Mouse (Mus musculus): ENCODE results near the gene Mgll.

The Mgll gene

DNA sequence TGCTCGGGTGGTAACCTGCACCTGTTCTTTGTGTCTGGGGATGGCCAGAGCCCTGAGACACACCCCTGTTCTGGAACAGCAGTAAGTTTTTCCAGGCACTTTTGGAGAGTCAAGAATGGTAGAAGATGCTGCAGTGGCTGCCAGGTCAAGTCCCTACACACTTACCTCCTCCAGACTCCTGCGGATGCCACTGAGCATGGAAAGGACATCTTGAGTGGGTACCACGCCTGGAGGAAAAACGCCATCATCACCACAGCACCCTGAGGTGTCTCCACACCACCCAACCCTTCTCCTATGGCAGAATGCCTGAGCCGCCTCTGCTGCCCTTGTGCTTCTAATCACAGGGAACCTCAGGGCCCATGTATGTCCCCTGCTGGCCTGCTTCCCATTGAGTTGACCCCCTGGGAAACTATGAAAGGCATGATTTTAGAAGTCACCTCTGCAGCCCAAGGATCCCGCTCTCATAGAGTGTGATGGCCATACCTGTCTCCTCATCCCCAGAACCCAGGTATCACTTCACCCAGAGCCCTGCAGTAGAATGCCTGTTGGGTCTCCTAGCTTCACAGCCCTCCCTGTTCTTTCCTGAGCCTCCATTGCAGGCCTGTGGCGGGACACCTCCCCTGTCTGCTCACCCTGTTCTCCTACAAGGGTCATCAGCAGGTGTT lies 120.8 kb downstream of the Mgll start:
- no peak for DNase-seq (ENCODE audit: low read depth)

DNA sequence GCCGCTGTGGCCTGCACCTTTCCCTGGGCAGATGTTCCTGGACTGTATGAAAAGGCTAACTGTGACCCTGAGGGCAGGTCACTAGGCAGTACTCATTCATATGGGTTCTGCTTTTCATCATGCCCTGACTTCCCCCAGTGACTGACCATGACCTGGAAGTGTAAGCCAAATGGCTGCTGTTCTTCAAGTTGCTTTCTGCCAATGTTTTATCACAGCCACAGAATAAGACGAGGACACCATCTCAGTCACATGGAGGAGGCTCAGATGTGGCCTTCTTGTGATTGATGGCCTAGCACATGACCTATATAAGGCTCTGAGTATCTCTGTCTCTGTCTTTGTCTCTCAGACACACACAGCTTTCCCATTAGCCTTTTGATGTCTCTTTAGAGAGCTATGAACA lies 123.4 kb downstream of the Mgll start:
- no peak for DNase-seq (ENCODE audit: low read depth)

DNA sequence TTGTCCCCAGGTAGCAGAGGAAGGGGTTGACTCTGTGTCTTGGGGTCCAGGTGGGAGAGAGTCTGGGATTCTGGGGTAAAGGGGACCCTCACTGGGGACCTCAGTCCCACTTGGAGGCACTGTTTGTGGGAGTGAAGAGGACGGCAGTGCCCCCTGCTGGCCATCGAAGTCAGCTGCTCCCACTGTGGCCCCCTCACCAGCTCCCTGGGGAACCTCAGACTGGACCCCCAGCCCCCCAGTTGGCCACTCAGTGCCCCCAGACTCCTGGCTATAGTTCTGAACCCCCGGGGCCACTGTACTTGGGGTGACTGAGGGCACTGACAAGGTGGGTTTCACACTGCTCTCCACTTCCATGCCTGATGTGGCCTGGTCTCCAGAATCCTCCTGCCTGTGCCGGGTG lies 125.1 kb downstream of the Mgll start:
- DNase-seq (ENCODE audit: low read depth) = peak; percentile 40

DNA sequence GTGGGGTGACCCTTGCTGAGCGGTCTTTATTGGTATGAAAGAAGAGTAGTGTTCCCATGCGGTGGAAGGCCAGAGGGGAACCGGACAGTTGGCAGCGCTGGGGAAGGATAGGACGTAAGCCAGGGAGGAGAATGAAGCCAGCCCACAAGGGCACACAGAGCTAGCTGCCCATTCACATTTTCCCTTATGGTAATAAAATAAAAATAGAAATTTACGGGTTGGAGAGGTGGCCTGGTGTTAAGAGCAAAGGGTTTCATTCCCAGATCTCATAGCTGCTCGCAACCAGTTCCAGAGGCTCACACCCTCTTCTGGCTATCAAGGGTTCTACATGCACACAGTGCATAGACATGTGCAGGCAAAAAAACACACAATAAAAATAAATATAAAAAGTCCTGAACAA lies 125.8 kb downstream of the Mgll start:
- DNase-seq (ENCODE audit: low read depth) = no peak

DNA sequence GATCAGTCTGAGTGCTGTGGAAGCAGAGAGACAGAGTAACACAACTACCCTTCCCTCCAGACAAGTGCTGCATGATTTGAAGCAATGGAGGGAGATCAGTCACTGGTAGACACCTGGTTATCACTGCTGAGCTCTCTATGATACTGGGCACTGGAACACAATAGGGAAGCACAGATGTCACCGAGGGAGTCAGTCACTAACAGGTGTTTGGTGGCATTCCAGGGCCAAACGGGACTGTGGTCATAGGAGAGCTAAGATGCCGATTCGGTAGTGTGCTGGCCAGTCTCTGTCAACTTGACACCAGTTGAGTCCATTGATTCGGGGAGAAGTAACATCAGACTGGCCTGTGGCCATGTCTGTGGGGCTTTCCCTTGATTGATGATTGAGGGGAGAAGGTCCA lies 130.3 kb downstream of the Mgll start:
- no peak for DNase-seq (ENCODE audit: low read depth)

DNA sequence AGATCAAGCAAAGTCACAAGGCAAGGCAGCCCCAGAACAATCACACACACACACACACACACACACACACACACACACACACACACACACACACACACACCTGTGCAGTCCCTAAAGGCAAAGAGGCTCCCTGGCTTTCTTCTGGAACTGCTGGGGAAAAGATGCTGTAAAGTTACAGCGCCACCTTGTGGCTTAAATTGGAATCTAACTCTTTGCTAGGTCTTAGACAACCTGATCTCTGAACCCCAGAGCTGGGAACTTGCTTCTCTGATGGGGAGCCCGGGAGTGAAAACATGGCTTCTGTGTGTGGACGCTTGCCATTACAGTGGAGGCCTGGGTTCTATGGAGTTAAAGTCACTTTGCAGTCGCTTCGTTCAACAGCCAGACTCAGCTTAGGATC lies 131.4 kb downstream of the Mgll start:
- DNase-seq (ENCODE audit: low read depth) = peak; percentile 81

DNA sequence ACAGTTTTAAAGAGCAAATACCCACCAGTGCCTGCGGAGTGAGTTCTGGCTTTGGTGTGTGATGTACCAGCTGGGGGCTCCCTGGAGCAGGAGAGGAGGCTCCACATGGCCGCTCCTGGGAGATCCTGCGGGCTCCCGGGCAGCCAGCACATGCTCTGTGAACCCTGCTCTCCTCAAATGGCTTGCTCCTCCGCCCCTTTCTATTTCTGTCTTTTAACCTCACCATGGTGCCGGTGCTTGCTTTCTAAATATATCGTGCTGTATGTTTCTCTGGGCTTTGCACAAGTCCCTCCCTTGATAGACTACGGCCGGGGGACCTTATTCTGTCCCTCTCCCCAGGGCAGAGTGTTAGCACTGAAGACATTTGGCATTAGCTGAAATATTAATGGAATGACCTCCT lies 133.0 kb downstream of the Mgll start:
- DNase-seq (ENCODE audit: low read depth) = no peak

DNA sequence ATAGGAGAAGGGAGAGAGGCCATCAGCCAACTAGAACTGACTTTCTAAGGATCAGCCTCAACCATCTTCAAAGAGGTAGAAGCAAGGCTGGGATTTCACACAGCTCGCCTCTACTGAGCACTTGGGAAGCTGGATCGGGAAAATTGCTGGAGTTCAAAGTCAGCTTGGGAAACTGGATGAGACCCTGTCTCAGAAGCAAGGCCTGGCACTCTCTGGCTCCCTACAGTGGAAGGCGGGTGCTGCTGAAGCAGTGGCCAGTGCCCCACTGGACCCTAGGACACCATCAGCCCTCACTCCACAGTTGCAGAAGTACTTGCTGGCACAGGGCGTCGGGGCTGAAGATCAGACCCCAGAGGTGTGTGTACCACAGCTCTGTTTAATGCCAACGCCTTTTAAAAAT lies 133.6 kb downstream of the Mgll start:
- DNase-seq (ENCODE audit: low read depth) = no peak

DNA sequence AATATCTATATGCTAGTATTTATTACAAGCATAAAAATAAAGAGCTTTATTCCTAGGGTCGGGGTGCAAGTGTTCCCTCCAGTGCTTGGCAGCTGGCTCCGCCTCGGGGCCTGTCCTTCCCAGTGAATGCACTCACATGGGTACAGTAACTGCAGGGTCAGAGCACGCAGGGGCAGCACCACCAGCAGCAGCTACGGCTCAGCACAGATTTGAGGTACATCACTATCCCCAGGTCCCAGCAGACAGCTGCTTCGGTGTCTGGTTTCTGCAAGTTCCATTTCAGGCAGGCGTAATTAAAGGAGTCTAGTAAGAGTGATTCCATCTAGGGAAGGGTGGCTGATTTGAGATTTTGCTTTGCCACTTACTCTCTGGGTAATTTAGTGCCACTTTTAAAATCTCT lies 134.1 kb downstream of the Mgll start:
- DNase-seq (ENCODE audit: low read depth) = no peak

DNA sequence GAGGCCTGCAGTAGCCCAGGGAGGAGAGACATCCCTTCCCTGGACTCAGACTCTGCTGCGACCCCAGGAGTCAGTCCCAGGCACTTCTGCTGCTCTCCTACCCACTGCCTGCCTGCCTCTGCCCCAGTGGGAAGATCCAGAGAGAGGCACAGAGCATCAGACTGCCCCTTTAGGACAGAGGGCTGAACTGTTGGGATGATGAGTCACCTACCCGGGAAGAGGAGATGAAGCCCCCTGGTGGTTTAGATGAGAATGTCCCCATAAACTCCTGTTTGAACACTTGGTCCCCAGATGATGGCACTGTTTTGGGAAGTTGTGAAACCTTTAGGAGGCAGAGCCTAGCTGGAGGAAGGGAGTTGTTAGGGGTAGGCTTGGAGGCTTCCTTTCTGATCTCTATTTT lies 136.7 kb downstream of the Mgll start:
- DNase-seq (ENCODE audit: low read depth) = peak; percentile 92

DNA sequence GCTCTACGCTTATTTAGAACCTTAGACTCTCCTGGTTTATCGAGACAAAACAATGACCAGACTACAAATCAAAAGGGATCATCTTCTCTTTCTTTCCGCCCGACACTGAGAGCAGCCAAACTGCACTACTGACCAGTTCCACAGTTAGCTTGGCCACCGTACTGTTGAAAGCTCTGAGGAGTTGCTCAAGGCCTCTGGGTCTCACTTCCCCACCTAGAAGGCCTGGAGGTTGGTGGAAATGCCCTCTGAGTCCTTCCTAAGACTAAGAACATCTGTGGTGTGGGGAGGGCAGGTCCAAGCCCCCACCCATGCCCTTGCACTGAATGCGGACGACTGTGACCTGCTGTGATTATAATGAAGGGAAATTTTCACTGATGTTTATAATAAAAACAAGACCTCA lies 141.5 kb downstream of the Mgll start:
- DNase-seq (ENCODE audit: low read depth) = no peak

DNA sequence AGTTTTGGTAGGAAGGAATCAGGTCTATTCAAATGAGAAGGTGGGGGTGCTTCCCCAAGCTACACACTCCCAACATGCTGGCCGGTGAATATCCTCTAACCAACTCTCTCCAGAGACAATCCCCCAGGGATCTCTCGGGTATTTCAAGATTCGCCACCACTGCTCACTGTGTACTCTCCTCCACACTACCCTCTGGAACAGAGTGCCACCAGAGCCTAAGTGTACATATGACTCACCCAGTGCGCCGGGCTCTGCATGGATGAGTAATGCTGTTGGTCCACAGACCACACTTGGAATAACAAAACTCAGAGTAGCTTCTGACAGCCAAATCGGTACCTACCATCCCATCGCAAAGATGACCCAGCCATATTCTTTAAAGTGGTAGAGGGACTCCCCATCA lies 145.2 kb downstream of the Mgll start:
- peak; percentile 78 for DNase-seq (ENCODE audit: low read depth)

DNA sequence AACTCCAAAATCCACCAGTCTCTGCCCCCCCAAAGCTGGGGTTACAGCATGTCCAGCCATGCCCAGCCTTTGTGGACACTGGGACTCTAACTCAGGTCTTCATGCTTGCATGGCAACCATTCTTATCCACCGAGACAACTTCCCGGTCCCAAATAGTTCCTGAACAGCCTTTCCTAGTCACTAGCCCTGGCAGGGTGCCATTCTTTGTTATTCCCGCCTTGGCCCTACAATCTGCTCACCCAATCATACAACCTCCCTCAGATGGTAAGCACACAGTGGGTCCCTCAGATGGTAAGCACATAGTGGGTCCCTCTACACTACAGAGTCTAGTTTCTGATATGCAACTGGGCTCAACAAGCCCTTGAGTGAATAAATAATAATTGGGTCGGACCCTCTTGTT lies 146.4 kb downstream of the Mgll start:
- no peak for DNase-seq (ENCODE audit: low read depth)

DNA sequence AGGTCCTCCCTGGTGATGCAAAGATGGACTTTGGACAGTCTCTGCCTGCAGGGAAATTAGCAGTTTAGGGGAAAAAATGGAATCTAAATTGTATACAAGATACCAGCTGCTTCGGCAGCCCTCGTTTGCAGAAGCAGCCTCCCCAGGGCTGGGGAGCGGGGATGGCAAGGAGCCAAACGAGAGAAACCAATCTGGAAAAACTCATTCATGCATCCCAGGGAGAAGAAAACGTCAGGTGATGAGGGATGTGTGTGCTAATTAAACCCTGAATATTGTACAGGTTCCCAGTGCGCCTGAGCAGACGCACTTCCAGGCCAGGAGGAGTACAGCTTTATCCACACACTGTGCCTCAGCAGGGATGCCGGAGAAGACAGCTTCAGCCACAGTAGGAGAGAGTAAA lies 147.3 kb downstream of the Mgll start:
- DNase-seq (ENCODE audit: low read depth) = no peak

DNA sequence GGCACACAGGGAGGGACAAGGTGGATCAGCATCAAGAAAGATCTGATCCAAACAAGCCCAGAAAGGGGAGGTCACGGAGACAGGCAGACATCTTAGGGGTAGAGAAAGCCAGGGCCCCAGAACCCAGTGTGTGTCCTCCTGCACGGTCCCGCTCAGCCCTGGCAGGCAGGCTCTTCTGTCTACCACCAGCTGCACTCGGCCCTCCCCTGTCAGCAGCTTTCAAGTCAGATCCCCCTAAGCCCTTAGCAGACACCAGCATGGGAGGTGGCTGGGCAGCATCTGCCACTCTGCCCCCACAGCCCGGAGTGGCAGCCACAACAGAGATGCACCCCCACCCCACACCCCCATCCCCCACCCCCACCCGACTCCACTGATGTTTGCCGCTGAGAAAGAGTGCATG lies 148.6 kb downstream of the Mgll start:
- no peak for DNase-seq (ENCODE audit: low read depth)

DNA sequence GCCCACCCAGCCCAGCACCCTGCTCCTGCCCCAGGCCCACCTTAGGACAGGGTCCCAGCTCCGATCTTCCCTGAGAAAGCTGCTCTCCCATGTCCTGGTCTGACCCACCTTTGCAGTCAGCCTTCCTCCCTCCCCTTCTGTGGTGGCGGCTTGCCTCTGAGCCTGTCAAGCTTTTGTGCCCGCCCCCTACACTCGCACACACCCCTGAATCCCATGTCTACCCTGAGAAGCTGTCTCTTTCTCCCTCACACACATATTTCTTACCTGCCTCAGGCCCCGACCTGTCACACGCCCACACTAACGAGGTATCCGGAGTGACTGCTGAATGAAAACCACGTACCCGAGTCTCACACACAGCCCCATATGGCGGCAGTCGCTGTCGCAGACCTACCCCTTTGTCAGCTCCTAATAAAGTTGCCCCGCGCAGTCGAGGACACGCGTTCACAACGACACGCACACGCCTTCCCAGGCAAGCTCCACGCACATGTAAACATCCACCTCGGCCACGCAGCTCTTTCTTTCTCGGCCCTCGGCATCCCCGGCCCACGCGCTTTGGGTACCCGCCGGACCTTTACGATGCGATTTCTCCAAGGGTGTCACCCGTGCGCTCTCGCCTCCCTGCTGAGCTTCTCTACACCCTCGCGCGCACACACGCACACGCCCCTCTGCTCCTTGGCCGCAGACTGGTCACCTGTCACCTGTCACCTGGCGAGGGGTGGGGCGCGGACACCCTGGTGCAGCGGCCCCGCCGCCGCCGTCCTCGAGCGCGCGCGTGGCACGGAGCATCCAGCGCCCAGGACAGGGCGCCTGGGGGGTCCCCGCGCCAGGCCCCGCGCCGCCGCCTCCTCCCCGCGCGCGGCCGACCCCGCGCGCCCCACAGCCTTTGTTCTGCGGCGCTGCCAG lies 150.0 kb downstream of the Mgll start:
- DNase-seq (ENCODE audit: low read depth) = no peak

DNA sequence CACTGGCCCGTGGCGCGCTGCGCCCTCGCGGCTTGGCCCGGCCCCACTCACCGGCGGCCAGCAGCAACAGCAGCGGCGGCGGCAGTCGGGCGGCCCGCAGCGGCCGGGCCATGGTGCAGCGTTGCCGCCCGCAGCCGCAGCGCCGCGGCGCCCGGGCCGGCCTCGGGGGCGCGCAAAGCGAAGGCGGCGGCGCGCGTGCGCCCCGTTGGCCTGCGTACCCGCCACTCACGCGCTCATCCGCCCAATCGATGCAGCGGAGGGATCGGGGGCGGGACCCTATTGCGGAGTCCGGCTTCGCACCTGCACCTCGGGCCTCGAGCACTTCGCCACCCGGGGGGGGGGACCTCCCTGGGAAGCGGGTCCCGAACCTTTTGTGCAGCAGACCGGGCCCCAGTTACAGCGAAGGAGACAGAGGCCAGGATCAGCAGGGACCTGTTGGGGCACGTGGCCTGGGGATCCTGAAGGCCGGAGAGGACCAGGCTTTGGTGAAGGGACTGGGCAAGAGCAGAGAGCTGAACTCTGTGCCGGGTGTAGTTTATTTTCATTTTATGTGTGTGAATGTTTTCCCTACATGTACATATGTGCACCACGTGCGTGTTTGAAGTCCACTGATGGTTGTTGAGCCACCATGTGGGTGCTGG lies 150.8 kb downstream of the Mgll start, which contains the start of gene Podxl2:
TSS of gene Podxl2 (minus strand) at position 177 of the 641 bp plus-strand sequence.
- DNase-seq (ENCODE audit: low read depth) = no peak

All from 416B (cell line).